Mouse (Mus musculus) right cerebral cortex, postnatal 36 days (tissue): ENCODE measurements around the gene Gprin1.

Experiments
- DNase-seq, 2 experiments: peaks; one replicate each; pipeline ENCODE4 v3.0.0; 2022; ENCODE audit warnings: low spot score in 2 of 2, mixed read lengths in 1 of 2

Gprin1 gene

GRCm38 (mm10) chr13:54760164-54760795, 10.6 kb upstream of the Gprin1 start:
- DNase-seq: peak; percentile 89 to 92

GRCm38 (mm10) chr13:54759496-54759895, 9.8 kb upstream of the Gprin1 start:
- no peak for DNase-seq

DNA sequence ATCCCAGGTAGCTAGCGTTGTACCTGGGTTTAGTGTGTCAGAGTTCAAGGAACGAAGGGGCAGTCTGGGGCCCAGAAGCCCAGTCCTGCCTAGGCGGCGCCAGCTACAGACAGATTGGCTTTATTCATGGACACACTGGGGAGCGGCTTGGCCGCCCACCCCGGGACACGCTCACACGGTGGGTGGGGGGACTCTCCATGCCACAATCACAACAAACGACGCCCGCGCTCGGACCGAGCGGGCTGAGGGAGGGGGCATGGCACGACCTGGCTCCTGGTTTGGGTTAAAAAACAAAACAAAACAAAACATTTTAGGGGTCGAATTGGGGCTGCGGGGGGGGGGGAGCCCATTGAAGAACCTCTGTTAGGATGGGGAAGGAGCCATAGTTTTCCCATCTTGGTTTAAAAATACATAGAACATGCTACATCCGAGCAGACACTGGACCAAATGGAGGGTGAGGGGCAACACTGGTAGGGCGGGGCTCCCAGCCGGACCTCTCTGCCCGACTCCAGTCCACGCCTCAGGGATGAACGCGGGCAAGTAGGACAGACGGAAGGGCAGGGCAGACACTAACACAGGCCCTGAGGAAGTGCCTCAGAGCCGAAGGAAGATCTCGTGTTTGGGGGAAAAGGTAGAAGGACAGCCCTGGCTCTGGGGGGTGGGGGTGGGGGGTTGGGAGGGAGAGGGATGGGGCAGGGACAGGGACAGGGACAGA, 9.2 kb upstream of the Gprin1 start:
- no peak for DNase-seq

GRCm38 (mm10) chr13:54758045-54758755, 8.5 kb upstream of the Gprin1 start:
- DNase-seq: peak; percentile 91

- no peak for DNase-seq
Observed at GRCm38 (mm10) chr13:54757093-54757830, 7.6 kb upstream of the Gprin1 start.

DNA sequence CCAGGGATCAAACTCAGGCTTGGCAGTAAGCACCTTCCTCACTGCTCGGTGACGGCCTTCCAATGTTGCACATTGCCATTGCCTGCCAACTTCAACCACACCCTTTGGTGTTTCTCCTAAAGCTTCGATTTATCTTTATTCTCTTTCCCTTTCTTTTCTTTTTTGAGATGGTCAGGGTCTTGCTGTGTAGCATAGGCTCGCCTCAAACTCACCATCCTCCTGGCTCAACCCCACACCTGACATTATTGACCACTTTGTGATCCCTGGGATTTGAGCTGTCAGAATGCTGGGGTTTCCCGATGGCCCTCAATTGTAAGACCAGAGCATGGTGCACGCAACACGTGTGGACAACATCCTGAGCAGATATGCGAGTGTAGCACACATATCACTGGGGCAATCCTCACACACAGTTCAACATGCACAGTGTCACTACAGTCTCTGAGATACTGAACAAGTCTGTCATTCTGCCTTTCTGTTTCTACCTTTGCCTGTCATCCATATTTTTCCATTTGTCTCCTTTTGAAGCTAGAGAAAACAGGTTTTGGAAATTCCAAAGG, 6.6 kb upstream of the Gprin1 start:
- no peak for DNase-seq

- DNase-seq: no peak
Observed at GRCm38 (mm10) chr13:54755201-54755830, 5.6 kb upstream of the Gprin1 start.

- no peak for DNase-seq
Observed at GRCm38 (mm10) chr13:54754169-54755080, 4.8 kb upstream of the Gprin1 start.

- DNase-seq: no peak
Observed at GRCm38 (mm10) chr13:54753733-54754132, 4.1 kb upstream of the Gprin1 start.

- DNase-seq: peak; percentile 91
Observed at GRCm38 (mm10) chr13:54752656-54753055, 3.0 kb upstream of the Gprin1 start.

GRCm38 (mm10) chr13:54750699-54751098, 1.0 kb upstream of the Gprin1 start:
- DNase-seq: no peak

- DNase-seq: no peak
Observed at GRCm38 (mm10) chr13:54749061-54749863, 412 bp downstream of the Gprin1 start.

GRCm38 (mm10) chr13:54748721-54749060, 983 bp downstream of the Gprin1 start:
- DNase-seq: no peak

DNA sequence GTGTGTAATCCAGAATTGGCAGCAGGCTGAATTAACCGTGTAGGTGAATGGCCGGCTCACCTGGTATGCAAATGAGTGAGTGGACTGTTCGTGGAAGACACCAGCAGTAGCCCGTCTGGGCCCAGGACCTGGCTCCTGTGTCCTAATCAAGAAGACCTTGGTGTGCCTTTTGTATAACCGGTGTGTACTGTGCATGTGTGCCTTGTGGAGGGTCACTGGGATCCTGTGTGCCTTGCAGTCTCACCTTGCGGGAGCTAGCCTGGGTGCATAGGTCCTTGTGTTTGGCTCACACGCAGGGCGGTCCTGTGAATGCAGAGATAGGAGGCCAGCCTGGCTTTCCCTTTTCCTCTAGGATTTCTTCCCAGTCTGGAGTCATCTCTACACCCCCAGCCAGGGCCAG, 1.5 kb downstream of the Gprin1 start:
- no peak for DNase-seq

DNA sequence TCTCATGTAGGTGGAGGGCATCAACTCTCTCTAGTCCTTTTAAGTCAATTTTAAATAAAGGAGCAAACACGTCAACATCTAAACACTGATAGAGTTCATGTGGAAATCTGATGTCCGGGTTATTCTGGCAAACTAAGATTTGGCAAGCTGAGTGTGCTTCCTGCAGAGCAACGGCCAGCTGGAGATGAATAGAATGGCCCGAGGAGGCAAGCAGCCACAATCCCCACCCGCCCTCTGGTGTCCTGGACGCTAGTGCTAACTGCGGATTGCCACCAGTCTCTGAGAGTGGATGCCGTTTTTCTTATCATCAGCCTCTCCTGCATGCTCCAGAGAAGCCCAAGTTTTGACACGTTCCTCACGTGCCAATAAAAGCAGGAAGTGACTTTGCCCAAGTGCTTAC, 2.8 kb downstream of the Gprin1 start:
- no peak for DNase-seq

DNA sequence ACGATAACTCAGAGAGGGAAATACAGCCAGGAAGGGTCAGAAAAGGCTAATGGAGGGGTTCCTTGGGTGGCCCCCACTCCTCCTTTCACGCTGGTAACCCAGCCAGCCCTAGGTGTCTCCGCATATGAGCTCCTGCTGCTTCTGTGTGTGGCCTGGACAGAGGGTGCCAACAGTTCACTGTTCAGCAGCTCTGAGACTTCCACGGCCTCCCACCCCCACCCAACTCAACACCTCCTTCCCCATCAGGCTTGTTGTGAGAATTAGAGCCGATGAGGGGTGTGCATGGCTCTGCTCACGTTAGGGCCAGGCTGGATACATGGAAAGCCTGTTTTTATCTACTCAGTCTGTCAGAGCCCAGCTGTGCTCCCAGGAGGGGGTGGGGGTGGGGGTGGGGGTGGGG, 3.6 kb downstream of the Gprin1 start:
- no peak for DNase-seq

DNA sequence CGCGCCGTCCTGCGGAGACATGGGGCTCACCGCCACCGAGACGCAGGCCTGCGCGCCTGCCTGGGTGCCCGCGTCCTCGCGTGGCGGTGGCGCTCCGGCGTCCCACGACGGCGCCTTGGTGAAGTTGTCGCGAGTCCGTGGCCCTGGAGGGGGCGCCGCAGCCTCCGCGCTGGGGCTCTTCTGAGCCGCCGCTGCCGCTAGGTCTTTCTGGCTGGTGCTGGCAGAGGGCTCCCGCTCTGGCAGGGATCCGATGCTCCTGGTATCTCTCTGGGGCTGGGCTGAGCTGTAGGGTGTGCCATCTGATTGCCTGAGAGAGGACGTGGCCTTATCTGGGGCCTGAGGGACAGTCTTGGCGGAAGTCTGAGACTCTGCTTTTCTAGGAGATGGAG, 11.5 kb downstream of the Gprin1 start:
- DNase-seq: no peak

- no peak for DNase-seq
Observed at GRCm38 (mm10) chr13:54737488-54738212, 12.0 kb downstream of the Gprin1 start.

- DNase-seq: no peak
Observed at GRCm38 (mm10) chr13:54736931-54737330, 12.7 kb downstream of the Gprin1 start.
